Mouse (Mus musculus) heart, embryonic 16.5 days (tissue): ENCODE measurements at regions not wholly inside any gene's neighbourhood (a gene's known extent, or its start where the extent isn't known, plus 50 kb on each side); places are given as distances from the start of the nearest gene placed in this dataset.

Source experiments
- ATAC-seq: fragments of 200-750 bp; cut with Nextera tagmentation; replicated peaks from 2 replicates; pipeline ENCODE4 v1.8.0; 2017; ENCODE audit warnings: moderate number of reproducible peaks; ENCODE audit not compliant: insufficient read depth, low FRiP score; ENCODE audit errors: extremely low read depth
- H3K27ac ChIP-seq: fragments of 300-500 bp; sonication (generic); 2 replicates; pipeline ENCODE4 v1.5.1; 2014; ENCODE audit warnings: mild to moderate bottlenecking, low read length, control low read depth, moderate library complexity
- H3K27me3 ChIP-seq: fragments of 300-500 bp; sonication (generic); 2 replicates; pipeline ENCODE4 v1.6.1; 2014; ENCODE audit warnings: low read length, mixed read lengths; ENCODE audit not compliant: control insufficient read depth, insufficient read depth
- H3K36me3 ChIP-seq: fragments of 300-500 bp; sonication (generic); 2 replicates; pipeline ENCODE4 v1.6.1; 2014; ENCODE audit not compliant: control insufficient read depth, insufficient read depth
- H3K4me1 ChIP-seq: fragments of 300-500 bp; sonication (generic); 2 replicates; pipeline ENCODE4 v1.6.1; 2014; ENCODE audit warnings: low read length, mixed read lengths; ENCODE audit not compliant: control insufficient read depth, insufficient read depth
- H3K4me2 ChIP-seq: fragments of 300-500 bp; sonication (generic); 2 replicates; pipeline ENCODE4 v1.6.1; 2014; ENCODE audit warnings: low read depth, mild to moderate bottlenecking, control low read depth, low read length
- H3K4me3 ChIP-seq: fragments of 300-500 bp; sonication (generic); 2 replicates; pipeline ENCODE4 v1.5.1; 2014; ENCODE audit warnings: mild to moderate bottlenecking, control low read depth, low read length
- H3K9ac ChIP-seq: fragments of 300-500 bp; sonication (generic); 2 replicates; pipeline ENCODE4 v1.6.1; 2014; ENCODE audit warnings: low read length, control low read depth
- H3K9me3 ChIP-seq: fragments of 300-500 bp; sonication (generic); replicated peaks from 2 replicates; pipeline ENCODE4 v1.6.1; 2016; ENCODE audit warnings: low read length; ENCODE audit not compliant: control insufficient read depth
- WGBS: fragments of 180-500 bp; shearing (Covaris S2); extraction: QIAGEN DNeasy Blood & Tissue Kit; methylation state at CpG from one replicate; pipeline ENCODE4 v1.1.7; 2014; 5-methylcytosine and 5-hydroxymethylcytosine counted together

DNA sequence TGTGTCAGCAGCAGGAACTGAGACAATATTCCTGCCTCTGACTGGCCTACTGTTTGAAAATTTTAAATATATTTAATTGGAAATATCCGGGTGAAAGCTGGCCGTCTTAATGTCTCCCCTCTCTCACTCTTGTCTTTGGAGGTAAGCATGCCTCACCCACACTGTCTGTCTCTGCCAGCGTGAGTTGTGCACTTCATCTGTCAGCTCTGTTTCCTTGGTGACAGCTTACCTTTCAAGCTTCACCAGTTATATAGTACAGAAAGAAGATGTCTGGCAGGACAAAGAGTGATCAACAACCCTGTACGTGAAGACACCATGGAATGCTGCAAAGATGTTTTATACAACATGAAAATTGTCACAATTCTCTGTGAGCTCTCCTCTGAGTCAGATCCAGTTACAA is 155.3 kb downstream of the Ibtk start:
- WGBS = 58% methylated on average over 4 of the region's 4 CpGs
- no peaks in the 10 kb centered on the region for H3K9me3 ChIP-seq
- H3K4me3 ChIP-seq = no peak overlapping the region
- H3K4me1 ChIP-seq = peaks cover 10% of the 10 kb centered on the region
- H3K9ac ChIP-seq = no peak overlapping the region
- no peak for ATAC-seq
- H3K4me2 ChIP-seq = no peak overlapping the region
- H3K27me3 ChIP-seq = no peaks in the 10 kb centered on the region
- no peak overlapping the region for H3K27ac ChIP-seq
- no peaks in the 10 kb centered on the region for H3K36me3 ChIP-seq

DNA sequence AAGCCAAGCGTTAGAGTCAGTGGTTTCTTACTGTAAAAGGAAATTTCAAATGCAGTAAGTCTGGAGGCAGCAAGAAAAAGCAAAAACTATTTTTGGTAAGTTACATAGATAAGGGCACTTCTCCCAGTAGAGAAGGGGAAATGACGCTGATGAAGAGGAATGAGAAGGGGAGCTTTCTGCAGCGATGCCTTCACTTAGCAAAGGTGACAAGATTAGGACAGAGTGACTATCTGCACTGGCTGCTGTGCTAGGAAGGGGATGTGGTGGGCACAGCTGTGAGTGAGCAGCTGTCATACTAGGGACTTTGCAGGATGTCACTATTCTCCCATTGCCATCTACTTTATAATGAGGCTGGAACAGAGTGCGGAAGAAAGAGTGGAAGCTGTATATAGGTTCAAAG is 156.5 kb downstream of the Ibtk start:
- Histone ChIP-seq H3K4me1 (peaks cover 10% of the 10 kb centered on the region), H3K9ac (no peak overlapping the region), H3K9me3 (no peaks in the 10 kb centered on the region), H3K4me3 (no peak overlapping the region), H3K27ac (no peak overlapping the region; the same call in 1 of the 2 replicates), H3K27me3 (no peaks in the 10 kb centered on the region), H3K36me3 (no peaks in the 10 kb centered on the region), H3K4me2 (no peak overlapping the region)
- peak; percentile 52; the same call in 1 of the 2 replicates for ATAC-seq
- WGBS = 28% methylated on average over 4 of the region's 4 CpGs

DNA sequence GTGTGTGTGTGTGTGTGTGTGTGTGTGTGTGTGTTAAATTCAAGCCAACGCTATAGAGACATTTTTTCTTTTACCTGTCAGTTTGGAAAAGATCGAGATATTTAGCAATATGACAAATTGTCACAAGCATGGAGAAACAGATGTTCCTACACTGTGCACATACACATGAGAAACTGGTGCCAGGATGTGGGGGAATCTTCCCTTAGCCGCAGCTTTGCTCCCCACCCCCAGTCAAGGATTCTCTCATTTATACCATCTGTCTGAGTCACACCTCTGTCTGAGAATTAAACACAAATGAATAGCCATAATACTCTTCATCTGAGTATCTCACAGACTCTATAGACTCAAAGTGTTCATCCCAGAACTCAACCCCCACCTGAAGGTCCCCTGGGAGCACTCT is 159.9 kb downstream of the Ibtk start:
- Histone ChIP-seq H3K4me1 (peaks cover 8% of the 10 kb centered on the region), H3K4me3 (no peak overlapping the region), H3K36me3 (no peaks in the 10 kb centered on the region), H3K9ac (no peak overlapping the region), H3K9me3 (no peaks in the 10 kb centered on the region), H3K4me2 (no peak overlapping the region), H3K27ac (no peak overlapping the region), H3K27me3 (no peaks in the 10 kb centered on the region)
- 83% methylated on average over 3 of the region's 3 CpGs for WGBS
- no peak for ATAC-seq

DNA sequence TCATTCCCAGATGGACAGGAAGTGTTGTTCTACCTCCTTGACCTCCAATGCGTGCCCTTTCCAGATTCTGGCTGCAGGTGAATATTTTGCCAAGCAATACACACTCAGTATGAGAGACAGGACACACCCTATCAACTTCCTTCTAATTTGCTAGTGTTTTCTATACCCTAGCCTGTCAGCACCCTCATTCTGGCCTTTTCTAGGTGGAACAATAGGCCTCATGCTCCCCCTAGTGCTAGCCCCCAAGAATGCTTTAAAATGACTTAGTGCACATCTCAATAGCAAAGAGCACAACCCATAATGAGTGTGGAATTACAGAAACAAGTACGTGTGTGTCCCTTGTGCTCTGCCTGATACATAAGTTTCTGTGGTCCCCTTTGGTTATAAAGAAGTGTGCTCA is 161.1 kb downstream of the Ibtk start:
- Histone ChIP-seq H3K36me3 (no peaks in the 10 kb centered on the region), H3K9ac (no peak overlapping the region), H3K4me1 (peaks cover 8% of the 10 kb centered on the region), H3K27ac (no peak overlapping the region), H3K4me2 (no peak overlapping the region), H3K27me3 (no peaks in the 10 kb centered on the region), H3K4me3 (no peak overlapping the region), H3K9me3 (no peaks in the 10 kb centered on the region)
- ATAC-seq = no peak
- WGBS = 41% methylated on average over 2 of the region's 2 CpGs

DNA sequence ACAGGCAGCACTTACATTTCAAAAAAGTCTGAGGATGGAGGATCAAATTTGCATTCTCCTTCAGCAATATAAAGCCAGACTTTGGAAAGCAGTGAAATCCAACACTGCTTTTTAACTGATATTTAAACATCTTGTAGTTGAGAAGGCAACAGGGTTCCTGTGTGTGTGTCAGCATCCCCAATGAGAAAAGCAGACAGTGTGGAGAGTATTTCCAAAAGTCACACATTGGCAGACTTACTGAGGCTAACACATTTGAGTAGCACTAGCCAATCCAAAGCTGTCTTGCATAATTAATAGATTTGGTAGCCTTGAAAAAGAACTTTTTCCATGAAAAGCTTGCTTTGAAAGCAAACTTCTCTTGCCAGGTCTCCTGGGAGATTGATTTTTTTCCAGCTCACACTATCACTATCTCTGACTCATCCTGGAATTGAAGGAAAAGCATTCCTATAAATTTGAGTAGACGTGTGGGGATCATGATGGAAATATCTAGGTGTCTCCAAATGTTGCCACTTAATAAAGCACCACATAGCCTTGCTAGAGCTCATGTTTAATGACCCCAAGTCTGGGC is 168.0 kb downstream of the Ibtk start:
- Histone ChIP-seq H3K36me3 (no peaks in the 10 kb centered on the region), H3K27me3 (no peaks in the 10 kb centered on the region), H3K4me3 (no peak overlapping the region), H3K4me1 (no peaks in the 10 kb centered on the region), H3K27ac (no peak overlapping the region), H3K9me3 (no peaks in the 10 kb centered on the region), H3K9ac (no peak overlapping the region), H3K4me2 (no peak overlapping the region)
- ATAC-seq = no peak
- 53% methylated on average over 1 of the region's 1 CpGs for WGBS

DNA sequence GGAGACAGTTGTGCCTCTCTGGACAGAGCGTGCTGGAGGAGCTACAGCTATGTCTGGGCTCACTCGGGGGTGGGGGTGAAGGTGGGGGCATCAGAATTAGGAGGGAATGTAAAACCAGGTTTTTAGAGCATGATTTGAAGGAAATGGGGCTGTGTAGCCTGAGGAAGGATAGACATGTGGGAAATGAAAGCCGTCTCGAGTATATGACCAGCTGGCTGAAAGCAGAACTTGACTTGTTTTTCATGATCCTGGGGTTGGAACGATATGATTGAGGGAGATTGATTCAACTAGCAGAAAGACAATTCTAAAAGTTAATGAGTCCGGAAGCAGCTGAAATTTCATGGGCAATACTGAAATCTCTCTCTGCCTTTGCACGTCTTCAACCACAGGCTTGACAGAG is 171.3 kb downstream of the Ibtk start:
- H3K4me2 ChIP-seq = no peak overlapping the region
- H3K27me3 ChIP-seq = no peaks in the 10 kb centered on the region
- H3K27ac ChIP-seq = no peak overlapping the region
- H3K9ac ChIP-seq = no peak overlapping the region
- no peak for ATAC-seq
- H3K36me3 ChIP-seq = no peaks in the 10 kb centered on the region
- H3K4me1 ChIP-seq = no peaks in the 10 kb centered on the region
- H3K4me3 ChIP-seq = no peak overlapping the region
- no peaks in the 10 kb centered on the region for H3K9me3 ChIP-seq
- 87% methylated on average over 7 of the region's 7 CpGs for WGBS

DNA sequence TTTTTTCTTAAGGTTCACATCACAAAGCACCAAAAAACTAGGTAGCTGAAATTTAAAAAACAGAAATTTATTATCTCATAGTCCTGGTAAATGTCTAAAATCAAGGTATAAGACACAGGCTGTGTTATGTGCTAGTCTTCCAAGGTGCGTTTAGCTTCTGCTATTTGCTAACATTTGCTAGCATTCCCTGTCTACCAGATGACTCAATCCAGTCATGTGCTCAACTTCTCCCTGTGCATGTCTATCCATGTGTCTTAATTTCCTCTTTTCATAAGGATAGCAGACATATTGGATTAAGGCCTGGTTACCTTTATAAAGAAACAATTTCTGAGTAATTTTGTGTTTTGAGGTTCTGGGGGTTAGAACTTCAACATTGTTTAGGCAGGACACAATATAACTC is 171.8 kb downstream of the Ibtk start:
- ATAC-seq = no peak
- H3K27me3 ChIP-seq = no peaks in the 10 kb centered on the region
- no peak overlapping the region for H3K4me2 ChIP-seq
- H3K9ac ChIP-seq = no peak overlapping the region
- 89% methylated on average over 1 of the region's 1 CpGs for WGBS
- H3K27ac ChIP-seq = no peak overlapping the region
- no peaks in the 10 kb centered on the region for H3K9me3 ChIP-seq
- H3K36me3 ChIP-seq = no peaks in the 10 kb centered on the region
- no peak overlapping the region for H3K4me3 ChIP-seq
- no peaks in the 10 kb centered on the region for H3K4me1 ChIP-seq

DNA sequence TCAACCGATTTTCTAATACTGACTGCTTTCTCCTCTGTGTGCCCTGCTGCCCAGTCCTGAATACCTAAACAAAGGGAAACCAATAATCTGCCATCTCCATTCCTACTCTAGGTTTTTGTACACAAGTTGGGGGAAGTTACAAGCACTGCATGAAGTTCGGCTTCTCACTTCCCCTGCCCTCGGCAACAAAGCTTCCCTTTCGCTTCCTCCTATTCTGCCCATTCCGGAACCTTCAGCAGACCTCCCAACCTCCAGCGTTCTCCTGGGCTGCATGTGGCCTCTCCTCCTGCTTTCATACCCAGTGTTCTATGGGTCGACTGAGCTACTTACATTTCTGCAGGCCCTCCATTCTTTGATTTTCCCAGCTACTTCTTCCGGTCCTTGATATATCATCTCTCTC is 180.3 kb downstream of the Ibtk start:
- H3K4me1 ChIP-seq = no peaks in the 10 kb centered on the region
- no peak overlapping the region; the same call in 1 of the 2 replicates for H3K4me2 ChIP-seq
- no peak overlapping the region for H3K9ac ChIP-seq
- H3K4me3 ChIP-seq = no peak overlapping the region
- WGBS = 69% methylated on average over 8 of the region's 8 CpGs
- H3K27ac ChIP-seq = no peak overlapping the region
- no peaks in the 10 kb centered on the region for H3K9me3 ChIP-seq
- H3K36me3 ChIP-seq = no peaks in the 10 kb centered on the region
- H3K27me3 ChIP-seq = no peaks in the 10 kb centered on the region
- ATAC-seq = no peak

DNA sequence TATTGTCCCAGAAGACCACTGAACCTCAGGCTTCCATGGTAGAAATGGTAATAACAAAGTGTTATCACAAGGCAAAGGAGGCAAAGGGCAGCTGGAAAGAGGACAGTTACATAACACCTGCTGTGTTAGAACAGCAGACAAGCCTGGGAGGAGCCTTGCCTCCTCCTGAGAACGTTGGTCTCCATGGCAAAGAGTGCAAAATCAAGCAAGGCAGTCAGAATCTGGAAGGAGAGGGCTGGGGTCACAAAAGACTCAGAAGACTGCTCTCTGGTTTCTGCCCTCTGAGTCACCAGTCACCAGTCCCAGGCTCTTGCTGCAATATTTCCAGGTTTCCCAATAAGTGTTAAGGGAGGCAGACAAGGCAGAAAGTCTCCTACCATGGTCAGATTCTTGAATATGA is 197.3 kb downstream of the Ibtk start:
- 32% methylated on average over 1 of the region's 1 CpGs for WGBS
- ATAC-seq = no peak

DNA sequence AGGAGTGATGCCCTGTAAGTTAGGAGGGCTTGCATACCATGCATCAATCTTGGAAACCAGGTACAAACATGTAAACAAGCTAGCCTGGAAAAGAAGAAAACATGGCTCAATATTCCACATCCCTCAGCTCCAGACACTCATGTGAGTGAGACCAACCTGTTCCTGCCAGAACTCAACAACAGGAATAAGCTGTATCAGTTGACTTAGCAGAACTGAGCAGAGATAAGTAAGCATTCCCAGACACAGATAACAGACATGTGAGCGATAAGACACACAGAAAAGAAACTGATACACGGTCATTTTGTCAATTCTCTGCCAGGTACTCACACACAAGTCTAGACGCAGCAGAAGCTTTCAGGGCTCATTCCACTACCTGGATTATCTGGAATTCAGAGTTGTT is 198.7 kb downstream of the Ibtk start:
- Histone ChIP-seq H3K27me3 (no peaks in the 10 kb centered on the region), H3K4me3 (no peak overlapping the region), H3K4me2 (no peak overlapping the region), H3K9ac (no peak overlapping the region), H3K36me3 (no peaks in the 10 kb centered on the region), H3K27ac (no peak overlapping the region), H3K9me3 (no peaks in the 10 kb centered on the region), H3K4me1 (no peaks in the 10 kb centered on the region)
- no peak for ATAC-seq
- 28% methylated on average over 3 of the region's 3 CpGs for WGBS

More for the DNA sequence above, 197.3 kb downstream of the Ibtk start:
- Histone ChIP-seq H3K4me1 (no peaks in the 10 kb centered on the region), H3K36me3 (no peaks in the 10 kb centered on the region), H3K27ac (no peak overlapping the region), H3K4me2 (no peak overlapping the region), H3K9ac (no peak overlapping the region), H3K9me3 (no peaks in the 10 kb centered on the region), H3K27me3 (no peaks in the 10 kb centered on the region), H3K4me3 (no peak overlapping the region)
